Mouse (Mus musculus) heart, embryonic 13.5 days (tissue): Measurements from ENCODE around the gene Rmdn3. TPM values are rescaled to one million over a fixed set of nuclear protein-coding genes. Genes with fewer than 3 reads are reported as not detected.

Experiments used
- polyA plus RNA-seq: library from polyadenylated mRNA; unstranded; fragments of >200 nt; fragmentation: Nextera tagmentation; extraction: Ambion mirVana; gene quantifications from 2 replicates; pipeline ENCODE4 v1.2.1, GENCODE M21; 2015

Gene Rmdn3
- polyA plus RNA-seq, 1 experiment from 2014 or later = 23.3 TPM

Other genes with a start within 250 kb of the Rmdn3 start
- gene Chst14, start 230.5 kb downstream of the Rmdn3 start, polyA plus RNA-seq = 19.4 and 21.6 TPM in 2 replicates
- 16.0 and 17.6 TPM in 2 replicates for gene Ccdc32, start 127.6 kb downstream of the Rmdn3 start, polyA plus RNA-seq
- gene Rpusd2, start 122.2 kb downstream of the Rmdn3 start, polyA plus RNA-seq = 4.1 and 4.6 TPM in 2 replicates
- 31.4 and 34.7 TPM in 2 replicates for gene Knl1, start 109.9 kb downstream of the Rmdn3 start, polyA plus RNA-seq
- gene Rad51, start 44.2 kb downstream of the Rmdn3 start, polyA plus RNA-seq = 30.7 and 31.1 TPM in 2 replicates
- gene Gchfr, start 10.7 kb upstream of the Rmdn3 start, polyA plus RNA-seq = 5.3 and 7.9 TPM in 2 replicates
- 0.37 and 0.44 TPM in 2 replicates for gene Gm14137, start 17.5 kb upstream of the Rmdn3 start, polyA plus RNA-seq
- gene Zfyve19, start 51.6 kb upstream of the Rmdn3 start, polyA plus RNA-seq = 29.5 and 35.0 TPM in 2 replicates
- gene Dnajc17, start 51.8 kb upstream of the Rmdn3 start, polyA plus RNA-seq = 11.3 and 11.9 TPM in 2 replicates
- gene Ppp1r14d, start 72.9 kb upstream of the Rmdn3 start, polyA plus RNA-seq = not detected in 2 replicates
- gene Spint1, start 80.3 kb upstream of the Rmdn3 start, polyA plus RNA-seq = 0.96 and 1.0 TPM in 2 replicates
- 0.14 and 0.60 TPM in 2 replicates for gene Rhov, start 114.2 kb upstream of the Rmdn3 start, polyA plus RNA-seq
- 11.9 and 13.1 TPM in 2 replicates for gene Vps18, start 131.7 kb upstream of the Rmdn3 start, polyA plus RNA-seq
- 7.7 and 8.7 TPM in 2 replicates for gene Dll4, start 168.8 kb upstream of the Rmdn3 start, polyA plus RNA-seq
- 0.35 and 0.78 TPM in 2 replicates for gene Chac1, start 194.2 kb upstream of the Rmdn3 start, polyA plus RNA-seq